Mouse (Mus musculus): ENCODE measurements around the gene Lypla2.
"Not testable (repeated sequence)": the region's sequence is repeated elsewhere in the genome, so short reads cannot be mapped to it uniquely, and the experiment has no call there.

The Lypla2 gene

DNA sequence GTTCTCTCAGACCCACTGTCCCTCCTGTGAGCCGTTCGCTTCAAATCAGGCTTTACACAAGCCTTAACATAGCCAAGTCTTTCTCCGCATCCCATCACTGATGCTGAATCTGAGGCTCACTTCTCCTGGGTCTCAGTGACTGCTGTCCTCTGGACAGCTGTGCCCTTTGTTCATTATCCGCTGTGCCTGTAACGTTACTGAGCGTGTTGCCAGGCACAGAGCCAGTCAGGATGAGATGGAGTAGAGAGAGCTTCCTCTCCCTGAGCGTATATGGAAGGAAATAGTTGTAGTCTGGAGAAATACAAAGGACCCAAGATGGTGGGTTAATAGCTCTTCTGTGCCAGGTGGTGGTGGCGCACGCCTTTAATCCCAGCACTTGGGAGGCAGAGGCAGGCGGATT is 23.0 kb downstream of the Lypla2 start:
- no peak for DNase-seq (ENCODE audit: low spot score)

DNA sequence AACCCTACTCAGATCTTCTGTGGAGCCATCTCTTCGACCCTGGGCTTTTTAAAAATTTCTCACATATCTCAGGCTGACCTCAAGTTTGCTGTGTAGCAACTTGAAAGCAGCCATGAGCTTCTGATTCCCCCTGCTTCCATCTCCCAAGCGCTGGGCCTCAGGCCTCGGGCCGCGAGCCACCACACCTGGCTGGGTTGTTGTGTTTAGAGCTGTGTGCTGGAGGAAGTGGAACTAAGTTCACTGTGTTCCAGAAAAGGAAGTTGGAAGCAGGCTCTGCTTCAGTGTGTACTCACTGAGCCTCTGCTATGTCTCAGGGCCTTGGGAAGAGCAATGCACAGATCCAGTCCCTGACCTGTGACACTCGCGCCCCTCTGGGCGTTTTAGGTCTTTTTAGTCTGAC is 24.3 kb downstream of the Lypla2 start:
- DNase-seq (ENCODE audit: low spot score), result no peak

DNA sequence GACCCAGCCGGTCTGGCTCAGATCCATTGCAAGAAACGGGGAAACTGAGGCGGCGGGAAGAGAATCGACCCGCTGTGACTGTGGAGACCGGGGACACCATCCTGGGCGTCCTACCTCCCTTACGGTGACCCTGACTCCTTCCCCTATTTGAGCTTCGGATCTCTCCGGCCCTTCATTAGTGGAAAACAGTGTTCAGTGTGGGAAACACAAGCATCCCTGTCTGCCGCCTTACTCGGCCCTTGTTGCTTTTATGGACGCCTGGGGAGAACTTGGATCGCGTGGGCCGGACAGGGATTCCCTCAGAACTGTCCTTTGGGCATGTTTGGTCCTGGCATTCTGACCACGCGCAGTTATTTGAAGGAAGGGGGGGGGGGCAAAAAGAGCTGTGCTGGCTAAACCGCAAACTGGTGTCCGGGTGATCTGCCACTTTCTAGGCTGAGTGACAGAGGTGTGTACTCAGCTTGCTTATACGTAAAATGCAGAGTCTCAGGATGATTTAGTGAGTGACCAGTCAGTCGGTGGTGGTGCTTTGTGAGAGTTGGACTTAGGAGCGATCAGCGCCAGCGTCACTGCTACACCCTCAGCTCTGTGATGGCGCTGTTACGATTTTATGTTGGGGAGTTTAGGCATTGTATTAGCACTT is 25.6 kb downstream of the Lypla2 start:
- DNase-seq (ENCODE audit: low spot score), result peak; percentile 47

DNA sequence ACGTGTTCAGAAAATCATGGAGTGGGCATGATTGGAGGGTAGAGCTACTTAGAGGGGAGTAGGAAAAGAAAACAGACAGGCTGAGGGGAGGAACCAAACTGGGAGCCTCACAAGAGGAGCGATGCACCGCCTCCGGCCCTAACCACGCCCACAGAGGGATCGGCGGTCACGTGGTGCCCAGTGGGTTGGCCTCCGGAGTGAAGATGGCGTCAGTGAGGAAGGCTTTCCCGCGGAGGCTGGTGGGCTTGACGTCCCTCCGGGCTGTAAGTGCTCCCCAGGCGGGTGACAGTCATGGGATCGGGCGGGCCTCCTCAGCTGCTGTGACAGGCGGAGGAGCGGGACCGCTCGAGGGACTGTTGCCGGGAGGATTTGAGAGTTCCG is 26.2 kb downstream of the Lypla2 start, which contains the start of gene Hmgcl:
Hmgcl (plus strand) TSS at position 171 of the 381 bp plus-strand sequence.
- DNase-seq (ENCODE audit: low spot score), result peak; percentile 90

DNA sequence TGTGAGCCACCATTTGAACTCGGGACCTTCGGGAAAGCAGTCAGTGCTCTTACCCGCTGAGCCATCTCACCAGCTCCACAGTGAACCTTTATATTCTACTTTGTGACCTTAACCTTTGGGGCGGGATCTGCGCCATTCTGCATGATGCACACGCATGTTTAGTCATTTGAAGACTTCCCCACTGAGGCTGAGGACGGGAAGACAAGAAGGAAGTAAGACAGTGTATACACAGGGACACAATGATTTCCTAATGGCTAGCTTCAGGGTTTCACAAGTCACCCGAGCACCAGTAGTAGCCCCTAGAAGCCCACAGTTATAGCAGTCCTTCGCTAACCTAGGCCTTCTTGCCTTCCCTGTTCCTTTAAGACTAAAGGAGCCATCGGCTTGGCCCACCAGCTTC is 26.7 kb downstream of the Lypla2 start:
- DNase-seq (ENCODE audit: low spot score), result no peak

DNA sequence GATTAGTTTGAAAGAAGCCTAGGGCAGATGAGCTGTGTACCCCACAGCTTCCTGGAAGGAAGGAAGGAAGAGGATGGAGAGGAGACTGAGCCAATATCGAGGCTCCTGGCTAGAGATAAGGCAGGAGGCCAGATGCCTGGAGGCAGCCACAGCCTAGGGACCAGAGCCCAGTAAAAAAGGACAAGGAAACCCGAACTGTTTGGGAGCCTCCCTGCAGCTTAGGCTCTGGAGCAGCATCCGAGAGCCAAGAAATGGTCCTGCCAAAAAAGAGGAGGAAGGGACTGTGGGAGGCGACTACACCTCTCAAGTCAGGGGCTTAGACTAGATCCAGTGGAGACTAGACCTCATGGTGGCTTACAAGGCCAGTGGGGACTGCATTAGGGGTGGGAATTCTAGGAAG is 29.0 kb downstream of the Lypla2 start:
- DNase-seq (ENCODE audit: low spot score), result no peak

DNA sequence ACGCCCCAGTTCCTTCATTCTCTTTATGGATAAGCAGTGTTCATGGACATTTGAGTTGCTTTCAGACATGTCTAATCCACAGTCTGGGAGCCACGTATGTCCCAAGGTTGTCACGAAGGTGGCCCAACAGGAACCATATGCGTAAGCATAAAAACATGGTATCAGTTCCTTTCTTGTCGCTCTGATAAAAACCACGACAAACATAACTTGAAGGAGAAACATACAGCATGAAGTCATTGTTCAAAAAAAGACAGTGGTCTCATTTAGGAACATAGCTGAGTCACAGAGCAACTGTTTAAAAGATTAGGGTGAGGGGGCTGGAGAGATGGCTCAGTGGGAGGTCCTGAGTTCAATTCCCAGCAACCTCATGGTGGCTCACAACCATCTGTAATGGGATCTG is 30.2 kb downstream of the Lypla2 start:
- no peak for DNase-seq (ENCODE audit: low spot score)

DNA sequence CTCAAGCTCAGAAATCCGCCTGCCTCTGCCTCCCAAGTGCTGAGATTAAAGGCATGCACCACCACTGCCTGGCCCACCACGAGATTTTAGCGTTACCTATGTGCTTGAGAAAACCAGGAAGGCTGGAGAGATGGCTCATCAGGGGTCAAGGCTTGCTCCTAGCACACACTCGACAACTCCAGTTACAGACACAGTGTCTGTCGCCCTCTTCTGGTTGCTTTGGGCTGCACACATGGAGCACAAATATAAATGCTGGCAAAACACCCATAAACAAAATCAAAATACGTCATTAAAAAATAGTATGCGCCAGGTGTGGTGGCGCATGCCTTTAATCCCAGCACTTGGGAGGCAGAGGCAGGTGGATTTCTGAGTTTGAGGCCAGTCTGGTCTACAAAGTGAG is 31.4 kb downstream of the Lypla2 start:
- DNase-seq (ENCODE audit: low spot score), result not testable (repeated sequence)

DNA sequence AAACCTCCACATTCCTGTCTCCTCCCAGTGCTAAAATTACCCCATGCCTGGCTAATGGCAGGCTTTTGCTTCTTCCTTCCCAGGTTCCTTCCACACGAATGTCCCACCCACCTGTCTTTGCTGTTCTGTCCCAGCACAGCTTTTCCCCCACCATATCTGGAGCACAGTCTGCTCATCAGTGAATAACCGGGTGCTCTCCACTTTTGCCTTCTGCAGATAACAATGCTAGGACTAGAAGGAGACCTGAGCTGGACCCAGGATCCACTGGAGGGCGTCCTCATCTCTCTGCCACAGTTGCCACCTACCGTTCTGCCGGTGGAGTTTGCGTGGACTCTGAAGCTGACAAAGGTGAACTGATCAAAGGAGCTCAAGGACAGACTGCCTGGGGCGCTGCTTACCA is 33.6 kb downstream of the Lypla2 start:
- DNase-seq (ENCODE audit: low spot score), result no peak

DNA sequence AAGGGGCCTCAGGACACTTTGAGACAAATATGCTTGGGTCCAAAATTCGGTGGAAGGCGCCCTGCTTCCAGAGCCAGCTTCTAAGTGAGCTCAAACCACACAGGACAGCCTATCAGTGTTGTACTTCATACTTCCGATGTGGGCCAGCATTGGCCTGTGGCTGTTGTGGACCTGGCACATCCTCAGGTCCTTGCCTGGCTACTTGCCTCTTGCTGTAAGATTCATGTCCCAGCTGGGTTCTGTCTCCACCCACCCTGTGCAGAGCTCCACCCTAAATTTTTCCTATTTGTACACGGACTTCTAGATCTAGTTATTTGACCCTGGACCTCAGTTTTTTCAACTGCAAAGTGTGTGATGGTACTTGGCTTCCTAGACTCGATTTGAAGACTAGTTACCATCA is 36.9 kb downstream of the Lypla2 start:
- no peak for DNase-seq (ENCODE audit: low spot score)

DNA sequence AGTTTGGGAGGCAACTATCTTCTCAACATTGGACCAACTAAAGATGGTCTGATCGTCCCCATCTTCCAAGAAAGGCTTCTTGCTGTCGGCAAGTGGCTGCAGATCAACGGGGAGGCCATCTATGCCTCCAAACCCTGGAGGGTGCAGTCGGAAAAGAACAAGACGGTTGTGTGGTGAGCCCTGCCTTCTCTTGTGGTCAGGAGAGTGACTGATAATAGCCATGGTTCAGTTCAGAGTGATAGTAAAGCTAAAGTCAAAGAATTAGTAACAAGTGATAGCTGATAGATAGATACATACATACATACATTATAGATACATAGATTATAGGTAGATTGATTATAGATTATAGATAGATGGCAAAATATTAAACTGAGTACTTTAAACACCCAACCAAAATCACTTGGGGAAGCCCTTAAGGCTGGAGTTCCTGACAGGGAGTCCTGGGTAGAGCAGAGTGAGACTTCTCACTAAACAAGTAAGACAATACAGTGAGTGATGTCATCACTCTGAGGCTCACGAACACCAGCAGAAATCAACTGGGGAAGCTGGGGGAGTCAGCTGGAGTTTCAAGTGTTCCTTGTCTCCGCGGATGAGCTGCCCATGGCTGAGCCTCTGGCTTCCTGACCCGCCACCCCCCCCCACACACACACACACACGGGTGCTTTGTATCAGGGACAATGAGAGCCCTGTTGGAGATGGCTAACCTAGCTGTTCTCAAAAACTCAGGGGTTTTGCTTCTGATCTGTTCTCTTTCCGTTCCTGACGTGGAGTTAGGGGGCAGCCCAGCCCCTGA is 37.5 kb downstream of the Lypla2 start:
- no peak for DNase-seq (ENCODE audit: low spot score)

DNA sequence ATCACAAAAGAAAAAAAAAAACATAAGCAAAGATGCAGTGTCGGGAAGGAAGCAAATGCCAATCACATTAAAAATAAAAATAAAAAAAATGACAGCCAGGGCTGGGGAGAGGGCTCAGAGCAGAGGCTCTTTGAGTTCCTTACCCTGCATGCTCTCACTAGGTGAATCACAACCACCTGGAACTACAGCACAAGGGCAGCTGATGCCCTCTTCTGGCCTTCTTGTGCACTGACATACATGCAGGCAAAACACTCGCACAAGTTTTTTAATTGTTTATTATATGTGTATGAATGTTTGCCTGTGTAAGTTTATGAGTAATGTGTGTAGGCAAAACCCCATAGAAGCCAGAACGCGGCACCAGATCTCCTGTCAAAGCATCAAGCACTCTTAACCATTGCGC is 40.6 kb downstream of the Lypla2 start:
- DNase-seq (ENCODE audit: low spot score), result no peak

DNA sequence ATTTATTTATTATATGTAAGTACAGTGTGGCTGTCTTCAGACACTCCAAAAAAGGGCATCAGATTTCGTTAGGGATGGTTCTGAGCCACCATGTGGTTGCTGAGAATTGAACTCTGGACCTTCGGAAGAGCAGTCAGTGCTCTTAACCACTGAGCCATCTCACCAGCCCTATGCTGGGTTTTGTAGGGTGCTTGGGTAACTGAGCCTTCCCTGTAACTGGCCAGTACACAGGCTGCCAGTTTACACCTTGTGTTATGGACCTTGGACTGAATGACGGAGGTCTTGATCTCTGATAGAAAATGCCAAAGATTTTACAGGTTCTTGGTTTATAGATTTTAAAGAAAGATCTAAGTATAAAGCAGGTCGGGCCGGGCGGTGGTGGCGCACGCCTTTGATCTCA is 42.2 kb downstream of the Lypla2 start:
- no peak for DNase-seq (ENCODE audit: low spot score)

DNA sequence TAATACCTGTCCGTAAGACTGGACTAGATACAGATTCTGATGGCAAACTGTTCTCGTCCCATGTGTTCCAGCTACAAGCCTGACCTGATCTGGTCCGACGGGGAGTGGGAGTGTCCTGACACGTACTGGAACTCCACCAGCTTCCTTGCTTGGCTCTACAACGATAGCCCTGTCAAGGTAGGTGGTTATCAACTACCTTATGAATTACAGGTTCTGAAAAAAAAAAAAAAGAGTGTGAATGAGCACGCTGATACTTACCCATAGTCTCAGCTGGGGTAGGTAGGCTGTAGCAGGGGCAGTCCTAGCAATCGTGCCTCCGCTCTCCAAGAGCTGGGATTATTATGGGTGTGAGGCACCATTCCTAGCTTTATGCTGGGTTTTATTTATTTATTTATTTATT is 42.6 kb downstream of the Lypla2 start:
- DNase-seq (ENCODE audit: low spot score), result no peak

DNA sequence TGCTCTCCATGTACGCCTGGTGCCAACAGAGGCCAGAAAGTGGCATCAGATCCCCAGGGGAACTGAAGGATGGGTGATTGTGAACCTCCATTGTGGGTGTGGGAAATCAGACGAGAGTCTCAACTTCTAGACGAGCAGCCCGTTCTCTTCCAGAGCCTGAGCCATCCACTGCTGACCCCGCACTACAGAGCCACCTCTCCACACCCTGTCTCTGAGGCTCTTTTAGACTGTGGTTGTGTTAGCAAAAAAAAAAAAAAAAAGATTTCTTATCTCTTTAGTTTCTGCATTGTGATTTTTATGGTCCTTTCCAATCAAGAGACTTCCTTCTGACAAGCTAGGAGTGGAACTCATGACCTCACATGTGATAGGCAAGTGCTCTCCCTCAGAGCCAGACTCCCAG is 43.0 kb downstream of the Lypla2 start:
- no peak for DNase-seq (ENCODE audit: low spot score)

DNA sequence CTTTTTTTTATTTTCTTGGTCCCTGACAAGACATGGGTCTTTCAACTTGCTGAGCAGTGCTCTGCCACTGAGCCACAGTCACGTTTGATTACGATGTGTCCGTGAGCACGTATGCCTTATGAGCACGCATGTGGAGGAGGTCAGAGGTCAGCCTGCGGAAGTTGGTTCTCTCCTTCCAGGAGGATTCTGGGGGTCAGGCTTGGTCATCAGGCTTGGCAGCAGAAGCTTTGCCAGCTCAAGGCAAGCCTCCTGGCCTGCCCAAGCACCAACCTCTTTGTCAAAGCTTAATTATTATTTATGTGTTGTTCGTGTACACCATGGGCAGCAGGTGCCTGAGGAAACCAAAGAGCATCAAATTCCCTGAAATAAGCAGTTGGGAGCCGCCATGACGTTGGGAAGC is 44.0 kb downstream of the Lypla2 start:
- DNase-seq (ENCODE audit: low spot score), result no peak

DNA sequence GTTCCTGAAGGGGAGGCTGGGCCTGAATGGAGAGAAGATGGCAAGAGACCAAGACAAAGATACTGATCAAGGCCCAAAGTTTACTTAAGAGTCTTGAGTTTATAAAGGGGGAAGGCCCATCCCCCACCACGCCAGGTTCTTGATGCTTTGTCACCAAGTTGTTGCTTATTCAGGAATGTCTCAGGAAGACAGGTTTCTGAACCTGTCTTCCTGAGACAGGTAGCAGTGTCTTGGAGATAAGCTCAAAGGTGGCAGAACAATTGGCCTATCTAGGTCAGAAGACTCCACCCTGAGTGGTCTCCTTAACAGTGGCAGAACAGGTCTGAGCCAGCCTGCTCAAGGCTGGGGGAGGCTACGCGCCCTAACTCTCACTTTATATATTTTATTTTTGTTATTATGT is 45.6 kb downstream of the Lypla2 start:
- no peak for DNase-seq (ENCODE audit: low spot score)

DNA sequence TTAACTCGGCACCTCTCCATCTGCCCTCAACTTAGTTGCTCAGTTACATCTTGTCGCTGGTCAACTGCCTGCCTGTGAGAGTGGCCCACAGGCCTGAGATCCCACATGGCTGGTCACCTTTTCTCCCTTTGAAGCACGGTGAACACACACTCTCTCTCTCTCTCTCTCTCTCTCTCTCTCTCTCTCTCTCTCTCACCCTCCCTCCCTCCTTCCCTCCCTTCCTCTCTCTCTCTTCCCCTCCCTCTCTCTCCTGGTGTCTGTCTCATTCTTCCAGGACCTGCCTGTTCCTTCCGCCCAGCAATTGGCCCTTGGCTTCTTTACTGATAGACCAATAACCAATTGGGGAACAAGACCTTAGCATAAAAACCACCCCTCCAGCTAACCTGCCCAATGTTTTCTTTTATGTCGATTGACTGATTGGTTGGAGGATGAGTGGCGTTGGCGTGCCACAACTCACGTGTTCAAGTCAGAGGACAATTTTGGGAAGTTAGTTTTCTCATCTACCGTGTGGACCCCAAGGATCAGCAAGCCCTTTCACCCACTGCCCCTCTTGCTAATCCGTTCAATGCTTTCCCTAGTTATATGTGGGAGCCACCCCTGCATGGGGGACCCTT is 46.1 kb downstream of the Lypla2 start:
- DNase-seq (ENCODE audit: low spot score), result no peak

DNA sequence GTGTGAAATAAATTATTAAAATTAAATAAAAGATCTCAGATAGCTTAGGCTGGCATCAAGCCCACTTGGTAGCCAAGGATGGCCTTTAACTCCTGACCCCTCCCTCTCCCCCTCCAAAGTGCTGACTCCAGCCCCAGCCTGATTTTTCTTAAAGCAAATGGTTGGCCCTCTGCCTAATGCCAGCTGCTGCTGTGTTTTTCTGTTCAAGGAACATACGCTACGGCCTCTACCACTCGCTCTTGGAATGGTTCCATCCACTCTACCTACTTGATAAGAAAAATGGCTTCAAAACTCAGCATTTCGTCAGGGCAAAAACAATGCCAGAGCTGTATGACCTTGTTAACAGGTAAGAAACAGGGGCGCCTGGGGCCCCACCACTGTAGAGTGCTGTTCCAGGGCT is 47.1 kb downstream of the Lypla2 start:
- DNase-seq (ENCODE audit: low spot score), result no peak

DNA sequence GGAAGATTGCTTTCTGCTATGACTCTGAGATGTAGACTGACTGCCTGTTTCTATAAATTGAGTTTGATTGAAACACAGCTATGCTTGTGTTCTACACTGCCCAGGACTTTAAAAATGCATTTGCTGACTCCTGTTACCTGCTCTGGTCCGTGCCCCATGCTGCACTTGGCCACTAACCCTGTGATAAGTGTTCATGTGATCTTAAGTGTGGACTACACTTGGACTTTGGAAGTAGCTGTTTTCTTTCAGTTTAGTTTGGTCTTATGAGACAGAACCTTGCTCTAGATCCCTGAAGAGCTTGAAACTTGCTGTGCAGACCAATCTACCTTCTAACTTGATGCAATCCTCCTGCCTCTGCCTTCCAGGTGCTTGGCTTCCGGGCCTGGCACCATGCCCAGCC is 48.0 kb downstream of the Lypla2 start:
- DNase-seq (ENCODE audit: low spot score), result no peak

DNA sequence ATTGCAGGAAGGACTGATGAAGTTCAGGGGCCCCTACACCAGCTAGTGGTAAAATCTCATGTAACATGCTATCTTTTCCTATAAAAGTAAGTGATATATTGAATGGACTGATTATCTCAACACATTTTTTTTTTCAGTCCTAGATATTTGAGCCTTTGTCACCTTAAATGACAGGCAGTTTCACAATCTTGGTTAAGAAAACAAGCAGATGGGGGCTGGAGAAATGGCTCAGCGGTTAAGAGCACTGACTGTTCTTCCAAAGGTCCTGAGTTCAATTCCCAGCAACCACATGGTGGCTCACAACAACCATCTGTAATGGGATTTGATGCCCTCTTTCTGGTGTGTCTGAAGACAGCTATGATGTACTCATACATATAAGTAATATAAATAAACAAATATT is 50.2 kb downstream of the Lypla2 start:
- peak; percentile 33 for DNase-seq (ENCODE audit: low spot score)

DNA sequence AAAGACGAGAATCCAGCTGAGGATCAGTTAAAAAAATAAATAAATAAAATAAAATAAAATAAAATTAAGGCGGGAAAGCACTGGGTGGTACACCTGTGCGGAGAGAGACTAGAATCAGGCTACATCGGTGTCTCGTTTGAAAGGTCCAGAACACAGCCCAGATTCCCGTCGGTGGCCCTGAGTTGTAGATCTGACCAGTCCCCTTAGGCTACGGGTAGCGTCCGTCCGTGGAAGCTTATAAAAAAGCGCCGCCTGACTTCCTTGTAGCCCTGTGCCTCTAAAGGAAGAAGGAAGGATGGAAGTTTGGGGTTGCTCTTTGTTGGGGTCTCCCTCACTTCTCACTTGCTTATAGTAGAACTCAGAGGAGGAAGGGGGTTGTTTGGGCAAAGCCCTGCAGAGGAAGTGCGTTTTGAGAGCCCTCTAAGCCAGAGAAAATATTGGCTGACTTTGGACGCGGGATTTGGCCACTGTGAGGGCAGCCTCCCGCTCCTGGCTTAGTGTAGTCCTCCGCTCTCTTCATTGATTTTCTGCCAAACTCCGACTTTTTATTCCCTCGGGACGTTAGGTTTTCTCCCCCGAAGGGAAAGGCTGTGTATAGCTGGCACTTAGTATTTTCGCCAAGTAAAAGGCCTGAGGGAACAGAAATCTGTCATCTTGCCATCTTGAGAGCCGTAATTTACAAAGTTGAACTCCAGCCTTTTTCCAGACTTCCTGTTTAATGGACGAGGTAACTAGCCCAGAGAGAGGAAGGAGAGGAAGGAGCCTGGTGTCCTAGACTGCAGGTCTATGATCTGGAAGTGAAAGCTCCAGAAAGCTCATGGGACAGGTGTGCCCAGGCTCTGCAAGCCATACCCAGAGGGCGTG is 50.9 kb downstream of the Lypla2 start:
- DNase-seq (ENCODE audit: low spot score), result peak; percentile 81
